Mouse (Mus musculus): ENCODE measurements at regions not wholly inside any gene's neighbourhood (a gene's known extent, or its start where the extent isn't known, plus 50 kb on each side); places are given as distances from the start of the nearest gene placed in this dataset.
"Not testable (repeated sequence)": the region's sequence is repeated elsewhere in the genome, so short reads cannot be mapped to it uniquely, and the experiment has no call there.

GRCm38 (mm10) chr17:83039563-83039962 is 175.5 kb upstream of the Pkdcc start:
- no peak for DNase-seq (ENCODE audit: low spot score in 2 of 2)

GRCm38 (mm10) chr17:83044515-83044914 is 170.6 kb upstream of the Pkdcc start:
- DNase-seq (ENCODE audit: low spot score in 2 of 2), result no peak

GRCm38 (mm10) chr17:83049972-83050535 is 165.0 kb upstream of the Pkdcc start:
- DNase-seq (ENCODE audit: low spot score in 2 of 2), result no peak

GRCm38 (mm10) chr17:83050591-83051197 is 164.4 kb upstream of the Pkdcc start:
- no peak for DNase-seq (ENCODE audit: low spot score in 2 of 2)

GRCm38 (mm10) chr17:83052613-83053140 is 162.4 kb upstream of the Pkdcc start:
- no peak for DNase-seq (ENCODE audit: low spot score in 2 of 2)

GRCm38 (mm10) chr17:83057832-83058231 is 157.3 kb upstream of the Pkdcc start:
- no peak for DNase-seq (ENCODE audit: low spot score in 2 of 2)

- no peak for DNase-seq (ENCODE audit: low spot score in 2 of 2)
These were observed 153.2 kb upstream of the Pkdcc start for GRCm38 (mm10) chr17:83061843-83062242.

GRCm38 (mm10) chr17:83063848-83064247 is 151.2 kb upstream of the Pkdcc start:
- no peak for DNase-seq (ENCODE audit: low spot score in 2 of 2)

GRCm38 (mm10) chr17:83064376-83064775 is 150.7 kb upstream of the Pkdcc start:
- DNase-seq (ENCODE audit: low spot score in 2 of 2), result not testable (repeated sequence)

- no peak for DNase-seq (ENCODE audit: low spot score in 2 of 2)
These were observed 145.8 kb upstream of the Pkdcc start for GRCm38 (mm10) chr17:83069246-83069645.

- no peak for DNase-seq (ENCODE audit: low spot score in 2 of 2)
These were observed 143.3 kb upstream of the Pkdcc start for GRCm38 (mm10) chr17:83071746-83072145.

- DNase-seq (ENCODE audit: low spot score in 2 of 2), result no peak
These were observed 142.9 kb upstream of the Pkdcc start for GRCm38 (mm10) chr17:83072175-83072574.

- DNase-seq (ENCODE audit: low spot score in 2 of 2), result no peak
These were observed 140.2 kb upstream of the Pkdcc start for GRCm38 (mm10) chr17:83074893-83075292.

- DNase-seq (ENCODE audit: low spot score in 2 of 2), result no peak
These were observed 137.1 kb upstream of the Pkdcc start for GRCm38 (mm10) chr17:83077737-83078600.

- no peak for DNase-seq (ENCODE audit: low spot score in 2 of 2)
These were observed 136.3 kb upstream of the Pkdcc start for GRCm38 (mm10) chr17:83078601-83079360.

GRCm38 (mm10) chr17:83079361-83079685 is 135.8 kb upstream of the Pkdcc start:
- no peak for DNase-seq (ENCODE audit: low spot score in 2 of 2)

GRCm38 (mm10) chr17:83081729-83082128 is 133.4 kb upstream of the Pkdcc start:
- DNase-seq (ENCODE audit: low spot score in 2 of 2), result no peak

- no peak for DNase-seq (ENCODE audit: low spot score in 2 of 2)
These were observed 131.6 kb upstream of the Pkdcc start for GRCm38 (mm10) chr17:83083521-83083920.

GRCm38 (mm10) chr17:83085792-83086475 is 129.2 kb upstream of the Pkdcc start:
- no peak for DNase-seq (ENCODE audit: low spot score in 2 of 2)

GRCm38 (mm10) chr17:83086703-83087102 is 128.4 kb upstream of the Pkdcc start:
- no peak for DNase-seq (ENCODE audit: low spot score in 2 of 2)

GRCm38 (mm10) chr17:83088471-83088870 is 126.6 kb upstream of the Pkdcc start:
- peak; percentile 12 to 28 for DNase-seq (ENCODE audit: low spot score in 2 of 2)
